Mouse (Mus musculus): ENCODE data around the gene Tubd1. TPM values are rescaled to one million over a fixed set of nuclear protein-coding genes. Genes with fewer than 3 reads are reported as not detected.

Tubd1 gene
- total RNA-seq, 2 experiments from 2014 or later: 4.6 to 4.8 TPM

GRCm38 (mm10) chr11:86595366-86595765, 50.6 kb downstream of the Tubd1 start:
- no peak for DNase-seq (ENCODE audit: low spot score)
- intact Hi-C loops (cut with DNase I): no loop called here

- intact Hi-C loops (cut with DNase I): no loop called here
Measured at GRCm38 (mm10) chr11:86596187-86596960, 51.6 kb downstream of the Tubd1 start.

GRCm38 (mm10) chr11:86596976-86597375, 52.2 kb downstream of the Tubd1 start:
- intact Hi-C loops (cut with DNase I): no loop called here
- DNase-seq (ENCODE audit: low spot score): no peak

More at GRCm38 (mm10) chr11:86596187-86596960, 51.6 kb downstream of the Tubd1 start:
- no peak for DNase-seq (ENCODE audit: low spot score)

- no peak for DNase-seq (ENCODE audit: low spot score)
Measured at GRCm38 (mm10) chr11:86598154-86598553, 53.4 kb downstream of the Tubd1 start.

GRCm38 (mm10) chr11:86598572-86598971, 53.8 kb downstream of the Tubd1 start:
- intact Hi-C loops (cut with DNase I): no loop called here
- no peak for DNase-seq (ENCODE audit: low spot score)

More at GRCm38 (mm10) chr11:86598154-86598553, 53.4 kb downstream of the Tubd1 start:
- intact Hi-C loops (cut with DNase I): no loop called here

- intact Hi-C loops (cut with DNase I): no loop called here
- no peak for DNase-seq (ENCODE audit: low spot score)
Measured at GRCm38 (mm10) chr11:86599378-86600208, 54.8 kb downstream of the Tubd1 start.

- intact Hi-C loops (cut with DNase I): no loop called here
- DNase-seq (ENCODE audit: low spot score): no peak
Measured at GRCm38 (mm10) chr11:86600209-86600557, 55.4 kb downstream of the Tubd1 start.

GRCm38 (mm10) chr11:86602116-86602515, 57.3 kb downstream of the Tubd1 start:
- intact Hi-C loops (cut with DNase I): no loop called here
- DNase-seq (ENCODE audit: low spot score): no peak

- no peak for DNase-seq (ENCODE audit: low spot score)
- intact Hi-C loops (cut with DNase I): no loop called here
Measured at GRCm38 (mm10) chr11:86603719-86604118, 58.9 kb downstream of the Tubd1 start.

- no peak for DNase-seq (ENCODE audit: low spot score)
- intact Hi-C loops (cut with DNase I): no loop called here
Measured at GRCm38 (mm10) chr11:86604289-86604688, 59.5 kb downstream of the Tubd1 start.

GRCm38 (mm10) chr11:86604732-86605520, 60.1 kb downstream of the Tubd1 start:
- intact Hi-C loops (cut with DNase I): no loop called here
- DNase-seq (ENCODE audit: low spot score): no peak

GRCm38 (mm10) chr11:86606621-86607339, 62.0 kb downstream of the Tubd1 start:
- DNase-seq (ENCODE audit: low spot score): no peak
- intact Hi-C loops (cut with DNase I): no loop called here

GRCm38 (mm10) chr11:86607808-86608350, 63.1 kb downstream of the Tubd1 start:
- intact Hi-C loops (cut with DNase I): no loop called here

GRCm38 (mm10) chr11:86610239-86610638, 65.4 kb downstream of the Tubd1 start:
- DNase-seq (ENCODE audit: low spot score): no peak
- intact Hi-C loops (cut with DNase I): no loop called here

More at GRCm38 (mm10) chr11:86607808-86608350, 63.1 kb downstream of the Tubd1 start:
- no peak for DNase-seq (ENCODE audit: low spot score)

- intact Hi-C loops (cut with DNase I): no loop called here
- DNase-seq (ENCODE audit: low spot score): no peak
Measured at GRCm38 (mm10) chr11:86611991-86612390, 67.2 kb downstream of the Tubd1 start.

- DNase-seq (ENCODE audit: low spot score): peak; percentile 26
- intact Hi-C loops (cut with DNase I): no loop called here
Measured at GRCm38 (mm10) chr11:86614056-86614530, 69.3 kb downstream of the Tubd1 start.

- intact Hi-C loops (cut with DNase I): no loop called here
- DNase-seq (ENCODE audit: low spot score): no peak
Measured at GRCm38 (mm10) chr11:86614607-86615006, 69.8 kb downstream of the Tubd1 start.
